Mouse (Mus musculus) heart, adult 2 months (tissue): ENCODE measurements at regions not wholly inside any gene's neighbourhood (a gene's known extent, or its start where the extent isn't known, plus 50 kb on each side); places are given as distances from the start of the nearest gene placed in this dataset.

Experiments used
- CTCF ChIP-seq: fragments of 200-600 bp; IDR thresholded peaks from 2 replicates; pipeline ENCODE4 v1.8.1; 2022; ENCODE audit warnings: antibody characterized with exemption, mild to moderate bottlenecking, moderate library complexity
- EP300 ChIP-seq: fragments of 200-500 bp; IDR thresholded peaks from 2 replicates; pipeline ENCODE4 v1.6.1; 2011; ENCODE audit warnings: low read depth, low read length, control low read depth; ENCODE audit not compliant: insufficient read depth
- POLR2A ChIP-seq: fragments of 200-500 bp; IDR thresholded peaks from 2 replicates; pipeline ENCODE4 v1.6.1; 2011; ENCODE audit warnings: mild to moderate bottlenecking, low read depth, low read length, control low read depth; ENCODE audit not compliant: insufficient read depth

GRCm38 (mm10) chr16:85738606-85739195, 64.2 kb downstream of the Adamts1 start:
- TF ChIP-seq EP300 (no peak), CTCF (no peak), POLR2A (no peak)
